Mouse (Mus musculus): Measurements from ENCODE around the gene Cpne5.
A peak's percentile ranks its signal among the peaks of the same experiment; 100 is the strongest.

Cpne5 gene

GRCm38 (mm10) chr17:29172062-29172461, 65.9 kb downstream of the Cpne5 start:
- no peak for ATAC-seq (ENCODE audit: insufficient number of reproducible peaks, low FRiP score, low TSS enrichment)

- 0 out of 2 replicates have a peak, but pooled peaks have one; percentile 36 for ATAC-seq (ENCODE audit: insufficient number of reproducible peaks, low FRiP score, low TSS enrichment)
Measured at GRCm38 (mm10) chr17:29171001-29171772, 66.8 kb downstream of the Cpne5 start.

GRCm38 (mm10) chr17:29170431-29171000, 67.5 kb downstream of the Cpne5 start:
- ATAC-seq (ENCODE audit: insufficient number of reproducible peaks, low FRiP score, low TSS enrichment) = no peak

DNA sequence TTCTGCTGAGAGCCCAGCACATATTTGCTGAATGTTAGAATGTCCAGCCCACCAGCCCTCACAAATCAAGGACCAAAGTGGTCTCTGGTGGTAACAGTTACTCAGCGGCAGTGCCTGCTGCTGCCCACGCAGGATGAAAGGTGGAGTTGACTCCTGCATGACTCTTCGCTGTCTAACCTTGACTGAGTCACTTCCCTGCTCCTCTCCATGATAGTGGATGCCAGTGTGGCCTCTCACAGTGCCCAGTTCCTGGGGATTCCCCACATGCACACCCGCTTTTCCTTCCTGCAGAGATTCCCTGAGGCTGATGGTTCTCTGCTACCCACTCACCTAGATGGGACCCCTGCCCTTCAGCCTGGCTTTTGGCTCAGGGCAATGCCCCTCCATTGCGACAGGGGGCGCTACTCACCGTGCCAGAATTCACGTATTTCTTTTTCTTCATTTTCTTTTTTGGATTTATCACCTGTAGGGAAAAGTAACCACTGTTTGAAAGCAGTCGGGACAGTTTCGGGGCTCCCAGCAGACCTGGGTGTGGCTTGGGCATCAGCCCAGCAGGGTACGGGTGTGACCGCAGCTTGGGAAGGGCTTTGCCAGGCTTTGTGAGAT, 68.9 kb downstream of the Cpne5 start:
- no peak for ATAC-seq (ENCODE audit: insufficient number of reproducible peaks, low FRiP score, low TSS enrichment)

- ATAC-seq (ENCODE audit: insufficient number of reproducible peaks, low FRiP score, low TSS enrichment) = no peak
Measured at GRCm38 (mm10) chr17:29168438-29168837, 69.5 kb downstream of the Cpne5 start.

DNA sequence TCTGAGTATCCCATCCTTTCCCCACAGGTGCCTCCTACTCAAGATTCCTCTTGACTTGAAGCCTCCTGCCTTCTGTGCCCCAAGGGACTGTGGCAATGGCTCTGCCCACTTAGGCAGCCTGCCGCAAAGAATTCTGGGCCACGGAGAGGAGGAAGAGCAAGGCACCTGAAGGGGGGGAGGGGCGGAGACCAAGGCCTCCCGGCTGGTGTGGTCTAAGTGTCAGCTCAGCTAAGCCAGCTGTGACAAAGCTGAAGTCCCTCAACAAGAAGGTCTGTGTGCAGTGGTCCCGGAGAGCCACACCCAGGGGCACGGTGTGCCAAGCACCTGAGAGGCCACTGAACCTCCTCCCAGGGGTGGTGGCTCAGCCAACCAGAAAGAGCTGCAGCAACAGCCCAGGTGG, 70.6 kb downstream of the Cpne5 start:
- no peak for ATAC-seq (ENCODE audit: insufficient number of reproducible peaks, low FRiP score, low TSS enrichment)

DNA sequence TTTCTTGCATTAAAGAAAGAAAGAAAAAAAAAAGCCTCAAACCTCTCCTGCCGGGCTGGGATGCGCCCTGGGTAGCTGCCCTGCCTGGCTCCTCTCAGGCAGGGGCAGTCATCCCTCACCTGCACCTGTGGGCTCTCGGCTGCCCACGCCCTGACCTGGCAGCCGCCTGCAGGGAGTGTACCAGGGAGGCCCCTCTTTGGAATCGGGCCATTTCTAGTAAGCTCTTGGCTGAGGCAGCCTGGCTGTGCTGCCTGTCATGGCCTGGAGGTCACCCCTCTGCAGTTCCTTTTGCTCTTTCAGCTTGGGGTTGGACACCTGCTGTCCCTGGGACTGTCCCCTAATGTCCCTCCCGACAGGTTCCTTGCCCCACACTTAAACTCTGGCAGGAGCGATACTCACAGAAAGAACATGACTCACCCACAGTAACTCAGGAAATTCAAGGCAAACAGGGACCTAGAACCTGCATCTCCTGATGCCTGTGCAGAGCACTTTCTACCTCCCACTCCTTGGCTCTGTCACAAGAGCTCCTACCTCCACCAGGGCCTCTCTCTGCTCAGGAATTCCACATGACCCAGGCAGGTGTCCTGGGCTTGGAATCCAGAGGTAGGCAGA, 71.9 kb downstream of the Cpne5 start:
- no peak for ATAC-seq (ENCODE audit: insufficient number of reproducible peaks, low FRiP score, low TSS enrichment)

DNA sequence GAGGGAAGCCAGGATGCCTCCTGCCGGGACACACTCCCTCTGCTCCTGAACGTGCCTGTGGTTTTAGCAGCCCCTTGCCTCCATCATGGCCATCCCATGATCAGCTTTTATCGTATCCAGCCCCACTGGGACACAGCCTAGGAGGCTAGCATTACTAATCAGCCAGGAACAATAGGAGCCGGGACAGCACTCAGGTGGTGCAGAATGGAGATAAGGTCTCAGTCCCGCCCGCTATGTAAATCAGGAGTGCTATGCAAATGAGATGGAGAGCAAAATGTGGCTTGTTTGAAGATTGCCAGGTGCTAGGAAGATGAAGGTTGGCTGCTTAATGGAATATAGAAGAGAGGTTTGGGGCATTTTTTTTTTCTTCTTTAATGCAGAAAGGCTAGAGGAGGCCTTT, 72.5 kb downstream of the Cpne5 start:
- ATAC-seq (ENCODE audit: insufficient number of reproducible peaks, low FRiP score, low TSS enrichment) = no peak

DNA sequence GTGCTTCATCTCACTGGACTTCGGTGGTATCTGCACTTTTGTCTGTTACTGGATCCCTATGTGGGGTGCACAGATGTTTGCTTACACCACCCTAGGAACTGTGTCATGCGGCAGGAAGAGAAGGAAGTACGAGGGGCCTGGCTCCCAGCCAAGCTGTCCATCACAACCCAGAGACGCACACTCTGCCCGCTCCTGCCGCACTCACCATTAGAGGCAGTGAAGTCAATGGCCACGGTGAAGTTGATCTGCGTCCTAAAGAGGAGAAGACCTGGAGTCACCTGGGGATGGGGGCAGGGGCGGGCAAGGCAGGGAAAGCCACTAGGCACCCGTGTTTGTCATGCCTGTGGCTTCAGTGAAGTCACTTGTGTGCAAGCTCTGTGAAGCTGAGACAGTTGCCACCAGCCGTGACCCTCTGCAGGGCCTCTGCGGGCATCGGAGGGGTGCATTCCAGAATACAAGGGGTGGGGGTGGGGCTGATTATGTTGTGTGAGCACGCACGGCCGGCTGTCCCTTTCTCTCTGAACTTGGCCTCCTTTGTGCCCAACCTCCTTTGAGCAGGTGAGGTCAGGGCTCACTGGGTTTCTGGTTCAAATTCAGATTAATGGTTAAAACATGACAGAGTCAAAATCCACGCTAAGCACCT, 73.4 kb downstream of the Cpne5 start:
- no peak for ATAC-seq (ENCODE audit: insufficient number of reproducible peaks, low FRiP score, low TSS enrichment)

DNA sequence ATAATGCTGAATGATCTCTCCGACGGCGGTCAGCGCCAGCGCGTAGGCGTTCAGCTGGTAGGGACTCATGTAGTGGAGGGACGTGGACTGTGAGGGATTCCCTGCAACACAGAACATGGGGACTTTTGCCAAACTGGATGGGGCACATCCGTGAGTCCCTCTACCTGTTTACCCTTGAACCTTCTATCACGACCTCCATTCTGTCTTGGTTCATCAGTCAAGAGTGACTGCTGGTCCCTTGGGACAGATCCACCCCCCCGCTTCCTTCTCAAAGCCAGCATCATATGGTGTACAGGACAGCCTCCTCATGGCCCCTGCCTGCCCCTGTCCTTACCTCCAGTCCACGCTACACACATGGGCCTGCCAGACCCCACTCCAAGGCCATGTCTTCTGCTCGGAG, 75.6 kb downstream of the Cpne5 start:
- ATAC-seq (ENCODE audit: insufficient number of reproducible peaks, low FRiP score, low TSS enrichment) = no peak

- no peak for ATAC-seq (ENCODE audit: insufficient number of reproducible peaks, low FRiP score, low TSS enrichment)
Measured at GRCm38 (mm10) chr17:29159743-29160455, 78.1 kb downstream of the Cpne5 start.

- no peak for ATAC-seq (ENCODE audit: insufficient number of reproducible peaks, low FRiP score, low TSS enrichment)
Measured at GRCm38 (mm10) chr17:29159320-29159719, 78.6 kb downstream of the Cpne5 start.

DNA sequence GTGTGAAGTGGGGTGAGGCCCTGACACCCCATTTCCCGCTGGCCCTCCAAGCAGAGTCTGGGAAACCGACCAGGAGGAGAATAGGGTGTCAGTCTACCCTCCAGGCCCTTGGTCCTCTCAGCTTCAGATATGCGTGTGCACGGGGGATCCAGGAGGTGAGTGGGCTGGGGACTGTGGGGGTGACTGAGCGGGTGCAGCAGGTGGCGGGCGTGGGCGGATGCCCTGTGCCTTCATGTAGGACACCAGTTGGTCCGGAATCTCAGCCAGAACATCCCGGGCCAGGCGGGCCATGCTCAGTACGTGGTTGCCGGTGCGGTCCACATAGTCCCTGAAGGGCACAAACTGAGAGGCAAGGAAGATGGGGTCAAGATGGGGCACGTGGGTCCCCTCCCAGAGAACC, 79.1 kb downstream of the Cpne5 start:
- ATAC-seq (ENCODE audit: insufficient number of reproducible peaks, low FRiP score, low TSS enrichment) = no peak

DNA sequence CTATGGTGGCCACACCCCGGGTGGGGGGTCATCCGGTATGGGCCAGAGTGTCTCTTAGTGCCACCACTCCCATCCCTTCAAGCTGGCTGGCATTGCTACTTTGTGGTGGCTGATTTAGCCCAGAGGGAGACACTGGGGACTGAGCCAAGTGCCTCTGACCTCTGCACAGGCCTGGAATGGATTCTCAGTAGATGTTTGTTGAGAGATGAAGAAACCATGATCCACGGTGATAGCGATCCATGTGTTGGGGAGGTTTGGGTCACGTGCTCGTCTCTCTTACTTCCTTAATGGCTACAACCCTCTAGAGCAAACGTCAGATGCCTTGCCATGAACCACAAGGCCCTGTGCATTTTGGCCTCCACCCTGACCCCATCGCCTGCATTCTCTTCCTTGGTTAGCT, 81.1 kb downstream of the Cpne5 start:
- no peak for ATAC-seq (ENCODE audit: insufficient number of reproducible peaks, low FRiP score, low TSS enrichment)

- ATAC-seq (ENCODE audit: insufficient number of reproducible peaks, low FRiP score, low TSS enrichment) = no peak
Measured at GRCm38 (mm10) chr17:29156396-29156795, 81.6 kb downstream of the Cpne5 start.

DNA sequence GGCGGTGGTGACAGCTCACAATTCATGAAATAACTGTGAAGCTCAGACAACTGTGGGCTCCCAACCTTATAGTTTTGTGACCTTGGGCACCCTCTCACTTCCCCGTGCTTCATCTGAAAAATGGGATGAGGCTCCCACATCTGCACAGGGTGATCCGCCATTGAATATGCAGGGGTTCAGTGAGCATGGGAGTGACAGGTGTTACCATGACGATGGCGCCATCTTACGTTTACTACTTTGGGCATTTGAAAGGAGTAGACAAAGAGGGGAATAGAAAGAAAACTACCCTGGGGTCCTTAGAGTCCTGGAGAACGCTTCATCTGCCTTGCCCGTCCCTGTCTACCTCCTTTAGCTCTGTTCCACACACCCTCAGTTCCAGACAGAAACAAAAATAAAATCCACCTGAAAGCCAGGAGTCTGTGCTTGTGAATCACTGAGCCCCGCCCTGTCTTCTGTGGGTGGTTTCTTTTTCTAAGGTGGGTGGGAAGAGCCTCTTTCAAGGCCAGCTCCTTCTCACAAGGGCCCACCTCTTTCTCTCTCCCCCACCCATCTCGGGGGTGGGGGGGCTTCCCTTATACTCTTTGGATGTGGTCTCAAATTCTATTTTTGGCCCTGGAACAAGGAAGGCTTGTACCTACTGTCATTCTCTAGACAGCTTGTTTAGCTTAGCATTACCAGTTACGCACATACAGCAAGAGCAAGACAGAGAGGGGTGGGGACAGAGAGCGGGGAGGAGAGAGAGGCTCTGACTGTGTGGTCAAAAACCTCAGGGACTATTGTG, 82.4 kb downstream of the Cpne5 start:
- no peak for ATAC-seq (ENCODE audit: insufficient number of reproducible peaks, low FRiP score, low TSS enrichment)

- ATAC-seq (ENCODE audit: insufficient number of reproducible peaks, low FRiP score, low TSS enrichment) = no peak
Measured at GRCm38 (mm10) chr17:29154247-29154646, 83.7 kb downstream of the Cpne5 start.

- no peak for ATAC-seq (ENCODE audit: insufficient number of reproducible peaks, low FRiP score, low TSS enrichment)
Measured at GRCm38 (mm10) chr17:29152547-29152946, 85.4 kb downstream of the Cpne5 start.

- no peak for ATAC-seq (ENCODE audit: insufficient number of reproducible peaks, low FRiP score, low TSS enrichment)
Measured at GRCm38 (mm10) chr17:29149766-29150165, 88.2 kb downstream of the Cpne5 start.
